Mouse (Mus musculus): ENCODE results near the gene Slc6a9. TPM values are rescaled to one million over a fixed set of nuclear protein-coding genes. Genes with fewer than 3 reads are reported as not detected.

The Slc6a9 gene
- polyA plus RNA-seq, 1 experiment from 2014 or later: 5.5 TPM

DNA sequence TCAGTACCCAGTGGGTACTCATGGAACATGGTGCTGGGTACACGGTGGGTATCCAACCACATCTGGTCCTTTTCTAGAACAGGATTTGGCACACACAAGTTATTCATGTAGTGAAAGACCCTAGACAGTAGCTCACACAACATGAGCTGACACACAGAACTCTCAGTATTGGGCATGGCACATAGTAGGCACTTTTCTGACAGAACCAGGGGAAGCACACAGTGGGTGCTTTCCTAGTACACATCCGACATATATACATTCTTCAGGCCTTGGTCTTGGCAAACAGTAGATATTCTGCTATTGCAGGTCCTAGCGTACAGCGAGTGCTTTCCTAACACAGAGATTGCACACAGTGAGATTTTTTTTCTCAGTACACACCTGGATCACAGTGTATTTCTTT is 12.0 kb downstream of the Slc6a9 start:
- no peak overlapping the region for H3K4me3 ChIP-seq (ENCODE audit: low read depth, low read length)
- no peaks in the 10 kb centered on the region for H3K27me3 ChIP-seq (replicated peaks; ENCODE audit: control insufficient read depth, insufficient read depth, low read length)
- H3K9ac ChIP-seq (ENCODE audit: low read depth, low read length): no peak overlapping the region
- no peak for ATAC-seq (ENCODE audit: low read depth)
- 93% methylated on average over 4 of the region's 4 CpGs for WGBS
- no peaks in the 10 kb centered on the region for H3K4me1 ChIP-seq (ENCODE audit: control insufficient read depth, insufficient read depth, low read length)
- no peaks in the 10 kb centered on the region for H3K36me3 ChIP-seq (ENCODE audit: control insufficient read depth, insufficient read depth, low read length)
- no peak for DNase-seq (ENCODE audit: low spot score)
- H3K4me2 ChIP-seq (ENCODE audit: low read depth, low read length): no peak overlapping the region
- H3K9me3 ChIP-seq (ENCODE audit: control insufficient read depth, low read length): no peaks in the 10 kb centered on the region
- no peak overlapping the region for H3K27ac ChIP-seq (replicated peaks; ENCODE audit: low read depth, low read length)

DNA sequence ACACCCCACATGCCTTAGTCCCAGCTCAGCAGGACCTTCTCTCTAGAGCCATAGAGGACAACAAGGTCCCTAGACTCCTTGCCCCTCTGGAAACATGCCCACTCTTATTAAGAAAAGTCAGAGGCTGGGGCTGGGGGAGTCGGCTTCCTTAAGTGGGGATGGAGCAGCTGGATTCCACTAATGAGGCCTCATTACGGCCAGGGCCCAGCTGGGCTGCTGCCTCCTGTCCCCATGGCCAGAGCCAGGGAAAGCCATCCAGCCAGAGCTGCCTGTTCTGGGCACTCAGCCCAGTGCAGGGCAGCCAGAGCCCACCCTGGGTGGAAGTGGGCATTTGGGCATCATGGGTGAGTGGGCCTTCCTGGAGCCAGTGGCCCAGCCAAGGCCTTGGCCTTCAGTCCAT is 12.7 kb downstream of the Slc6a9 start:
- DNase-seq (ENCODE audit: low spot score) (peak; percentile 40), ATAC-seq (ENCODE audit: low read depth) (no peak)
- no peaks in the 10 kb centered on the region for H3K4me1 ChIP-seq (ENCODE audit: control insufficient read depth, insufficient read depth, low read length)
- no peak overlapping the region for H3K9ac ChIP-seq (ENCODE audit: low read depth, low read length)
- H3K9me3 ChIP-seq (ENCODE audit: control insufficient read depth, low read length): no peaks in the 10 kb centered on the region
- H3K4me2 ChIP-seq (ENCODE audit: low read depth, low read length): no peak overlapping the region
- H3K27me3 ChIP-seq (replicated peaks; ENCODE audit: control insufficient read depth, insufficient read depth, low read length): no peaks in the 10 kb centered on the region
- 23% methylated on average over 1 of the region's 2 CpGs for WGBS
- H3K36me3 ChIP-seq (ENCODE audit: control insufficient read depth, insufficient read depth, low read length): no peaks in the 10 kb centered on the region
- H3K4me3 ChIP-seq (ENCODE audit: low read depth, low read length): no peak overlapping the region
- no peak overlapping the region for H3K27ac ChIP-seq (replicated peaks; ENCODE audit: low read depth, low read length)

DNA sequence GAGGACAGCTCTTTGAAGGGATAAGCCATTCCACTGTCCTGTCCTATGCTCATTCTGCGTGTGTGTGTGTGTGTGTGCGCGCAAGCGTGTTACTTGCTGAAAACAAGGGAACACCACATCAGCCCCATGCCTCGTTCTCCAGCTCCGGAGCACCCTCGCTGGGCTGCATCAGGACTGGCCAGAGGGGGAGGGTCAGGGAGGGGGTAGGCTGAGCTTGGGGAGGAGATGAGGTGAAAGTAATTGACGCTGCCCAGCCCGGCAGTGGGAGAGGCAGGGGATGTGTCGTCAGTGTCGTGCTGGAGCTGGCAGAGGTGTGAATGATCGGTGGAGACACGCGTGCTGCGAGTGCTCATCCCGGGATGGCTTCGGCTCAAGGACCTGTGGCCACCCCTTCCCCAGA is 14.8 kb downstream of the Slc6a9 start:
- Histone ChIP-seq H3K36me3 (ENCODE audit: control insufficient read depth, insufficient read depth, low read length) (no peaks in the 10 kb centered on the region), H3K4me1 (ENCODE audit: control insufficient read depth, insufficient read depth, low read length) (no peaks in the 10 kb centered on the region), H3K9ac (ENCODE audit: low read depth, low read length) (no peak overlapping the region), H3K9me3 (ENCODE audit: control insufficient read depth, low read length) (no peaks in the 10 kb centered on the region), H3K4me2 (ENCODE audit: low read depth, low read length) (no peak overlapping the region), H3K4me3 (ENCODE audit: low read depth, low read length) (no peak overlapping the region), H3K27ac (replicated peaks; ENCODE audit: low read depth, low read length) (no peak overlapping the region), H3K27me3 (replicated peaks; ENCODE audit: control insufficient read depth, insufficient read depth, low read length) (no peaks in the 10 kb centered on the region)
- ATAC-seq (ENCODE audit: low read depth) (no peak), DNase-seq (ENCODE audit: low spot score) (no peak)
- 76% methylated on average over 17 of the region's 17 CpGs for WGBS

DNA sequence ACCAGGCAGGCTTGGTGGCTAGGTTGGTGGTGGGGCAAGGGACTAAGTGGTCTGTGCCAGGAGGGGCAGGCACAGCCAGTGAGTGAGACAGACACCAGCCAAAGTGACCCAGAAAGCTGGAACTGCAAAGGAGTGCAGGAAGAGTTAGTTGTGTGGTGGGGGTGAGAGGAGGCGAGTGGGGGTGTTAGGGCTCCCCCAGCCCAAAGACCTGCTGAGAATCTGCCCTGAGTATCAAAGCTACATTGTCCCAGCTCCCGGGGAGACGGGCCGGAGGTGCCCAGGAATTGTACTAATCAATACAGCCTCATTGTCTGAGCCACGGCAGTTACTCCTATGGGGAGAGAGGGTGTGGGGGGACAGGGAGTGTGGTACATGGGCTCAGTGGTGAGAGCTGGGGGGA is 15.2 kb downstream of the Slc6a9 start:
- Histone ChIP-seq H3K9ac (ENCODE audit: low read depth, low read length) (no peak overlapping the region), H3K4me1 (ENCODE audit: control insufficient read depth, insufficient read depth, low read length) (no peaks in the 10 kb centered on the region), H3K4me2 (ENCODE audit: low read depth, low read length) (no peak overlapping the region), H3K27ac (replicated peaks; ENCODE audit: low read depth, low read length) (no peak overlapping the region), H3K4me3 (ENCODE audit: low read depth, low read length) (no peak overlapping the region), H3K9me3 (ENCODE audit: control insufficient read depth, low read length) (no peaks in the 10 kb centered on the region), H3K27me3 (replicated peaks; ENCODE audit: control insufficient read depth, insufficient read depth, low read length) (no peaks in the 10 kb centered on the region), H3K36me3 (ENCODE audit: control insufficient read depth, insufficient read depth, low read length) (no peaks in the 10 kb centered on the region)
- no peak for ATAC-seq (ENCODE audit: low read depth)
- no peak for DNase-seq (ENCODE audit: low spot score)
- WGBS: 33% methylated on average over 5 of the region's 5 CpGs

DNA sequence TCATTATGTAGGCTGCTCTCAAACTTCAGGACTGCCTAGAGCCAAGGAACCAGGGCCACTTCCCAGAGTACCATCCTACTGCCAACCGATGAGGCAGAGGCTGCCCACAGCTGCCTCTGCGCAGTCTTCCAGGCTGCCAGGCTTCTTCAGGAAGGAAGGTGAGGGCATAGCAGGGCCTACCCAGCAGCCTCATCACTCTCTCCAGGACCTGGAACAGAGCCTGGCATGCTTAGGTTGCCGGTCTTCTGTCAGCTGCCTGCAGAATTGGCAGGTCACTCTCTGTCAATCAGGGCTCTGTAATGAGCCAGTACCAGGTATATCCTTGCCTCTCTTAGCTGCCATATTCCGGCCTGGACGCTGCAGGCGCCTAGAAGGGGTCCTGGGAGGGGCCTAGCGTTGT is 15.9 kb downstream of the Slc6a9 start:
- DNase-seq (ENCODE audit: low spot score) (no peak), ATAC-seq (ENCODE audit: low read depth) (no peak)
- Histone ChIP-seq H3K27me3 (replicated peaks; ENCODE audit: control insufficient read depth, insufficient read depth, low read length) (no peaks in the 10 kb centered on the region), H3K27ac (replicated peaks; ENCODE audit: low read depth, low read length) (no peak overlapping the region), H3K4me2 (ENCODE audit: low read depth, low read length) (no peak overlapping the region), H3K9me3 (ENCODE audit: control insufficient read depth, low read length) (no peaks in the 10 kb centered on the region), H3K36me3 (ENCODE audit: control insufficient read depth, insufficient read depth, low read length) (no peaks in the 10 kb centered on the region), H3K4me3 (ENCODE audit: low read depth, low read length) (no peak overlapping the region), H3K4me1 (ENCODE audit: control insufficient read depth, insufficient read depth, low read length) (no peaks in the 10 kb centered on the region), H3K9ac (ENCODE audit: low read depth, low read length) (no peak overlapping the region)
- WGBS: 85% methylated on average over 6 of the region's 7 CpGs

DNA sequence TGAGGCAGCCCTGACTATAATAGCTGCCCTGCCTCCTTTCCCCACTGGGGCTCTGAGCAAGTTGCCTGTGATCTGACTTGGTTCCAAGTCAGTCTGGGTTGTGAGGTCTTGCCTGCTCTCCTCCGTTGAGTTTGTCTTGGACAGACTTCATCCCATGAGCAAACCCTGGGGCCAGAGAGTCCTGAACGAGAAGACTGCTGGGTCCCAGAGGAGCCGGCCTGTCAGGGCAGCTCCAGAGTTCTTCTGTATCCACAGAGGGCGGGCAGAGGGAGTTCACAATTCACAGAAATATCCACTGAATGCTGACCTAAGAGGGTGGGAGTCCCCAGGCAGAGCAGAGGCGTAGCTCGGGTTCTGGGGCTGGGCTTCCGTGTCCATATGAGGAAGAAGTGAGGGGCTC is 16.6 kb downstream of the Slc6a9 start:
- Histone ChIP-seq H3K27me3 (replicated peaks; ENCODE audit: control insufficient read depth, insufficient read depth, low read length) (no peaks in the 10 kb centered on the region), H3K36me3 (ENCODE audit: control insufficient read depth, insufficient read depth, low read length) (no peaks in the 10 kb centered on the region), H3K9me3 (ENCODE audit: control insufficient read depth, low read length) (no peaks in the 10 kb centered on the region), H3K9ac (ENCODE audit: low read depth, low read length) (no peak overlapping the region), H3K27ac (replicated peaks; ENCODE audit: low read depth, low read length) (no peak overlapping the region), H3K4me3 (ENCODE audit: low read depth, low read length) (no peak overlapping the region), H3K4me1 (ENCODE audit: control insufficient read depth, insufficient read depth, low read length) (no peaks in the 10 kb centered on the region), H3K4me2 (ENCODE audit: low read depth, low read length) (no peak overlapping the region)
- WGBS: 57% methylated on average over 7 of the region's 7 CpGs
- ATAC-seq (ENCODE audit: low read depth) (no peak), DNase-seq (ENCODE audit: low spot score) (no peak)

DNA sequence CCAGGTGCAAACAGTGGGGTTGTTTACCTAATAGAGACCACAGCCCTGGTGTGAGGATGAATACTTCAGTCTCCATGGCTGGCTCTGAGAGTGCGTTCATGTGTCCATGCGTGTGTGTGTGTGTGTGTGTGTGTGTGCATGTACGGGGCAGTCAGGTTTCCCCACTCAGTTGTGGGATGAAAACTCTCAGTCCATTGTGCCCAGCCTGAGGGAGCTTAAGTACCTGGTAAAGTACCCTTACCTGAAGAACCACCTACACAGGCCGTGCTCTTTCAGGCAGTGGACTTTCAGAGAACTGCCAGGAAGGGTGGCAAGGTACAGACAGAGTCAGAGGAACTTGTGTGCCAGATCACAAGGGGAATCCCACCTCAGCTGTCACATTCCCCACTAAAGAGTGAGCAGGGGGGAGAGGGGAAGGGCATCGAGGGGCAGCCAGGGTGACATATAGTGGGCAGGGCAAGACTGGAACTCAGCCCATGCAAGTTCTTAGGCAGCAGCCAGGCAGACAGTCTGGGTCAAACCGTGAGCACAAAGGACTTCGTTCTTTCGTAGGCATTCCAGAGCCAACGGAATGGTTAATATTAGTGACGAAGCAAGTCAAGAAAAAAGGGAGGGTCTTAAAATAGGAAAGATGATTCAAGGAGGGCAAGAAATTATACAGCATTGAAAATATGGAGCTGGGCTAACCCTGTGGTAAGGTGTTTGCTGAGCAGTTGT is 18.0 kb downstream of the Slc6a9 start:
- H3K4me2 ChIP-seq (ENCODE audit: low read depth, low read length): no peak overlapping the region
- H3K36me3 ChIP-seq (ENCODE audit: control insufficient read depth, insufficient read depth, low read length): peaks cover 9% of the 10 kb centered on the region; the same call in 1 of the 2 replicates
- H3K4me3 ChIP-seq (ENCODE audit: low read depth, low read length): no peak overlapping the region
- no peak overlapping the region for H3K27ac ChIP-seq (replicated peaks; ENCODE audit: low read depth, low read length)
- ATAC-seq (ENCODE audit: low read depth) (no peak), DNase-seq (ENCODE audit: low spot score) (no peak)
- H3K9ac ChIP-seq (ENCODE audit: low read depth, low read length): no peak overlapping the region
- no peaks in the 10 kb centered on the region for H3K4me1 ChIP-seq (ENCODE audit: control insufficient read depth, insufficient read depth, low read length)
- H3K9me3 ChIP-seq (ENCODE audit: control insufficient read depth, low read length): no peaks in the 10 kb centered on the region
- WGBS: 79% methylated on average over 10 of the region's 10 CpGs
- no peaks in the 10 kb centered on the region for H3K27me3 ChIP-seq (replicated peaks; ENCODE audit: control insufficient read depth, insufficient read depth, low read length)

DNA sequence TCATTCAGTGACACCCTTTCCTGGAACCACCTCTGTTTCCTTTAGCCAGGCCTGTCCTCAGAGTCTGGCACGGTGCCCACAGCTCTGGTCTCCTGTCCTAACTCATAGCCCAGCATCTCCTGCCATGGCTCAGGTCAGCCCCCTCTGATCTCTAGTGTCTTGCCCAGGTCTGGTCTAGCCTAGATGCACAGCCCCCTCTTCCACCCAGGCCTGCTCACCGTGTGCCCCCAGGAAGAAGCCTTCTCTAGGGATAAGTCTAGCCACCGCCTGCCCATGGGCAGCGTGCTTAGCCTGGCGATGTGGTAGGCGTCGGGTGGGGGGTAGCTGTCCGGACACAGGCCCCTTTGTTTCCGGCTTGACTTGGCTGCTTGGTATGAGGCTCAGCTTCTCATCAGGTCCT is 20.8 kb downstream of the Slc6a9 start:
- no peak for DNase-seq (ENCODE audit: low spot score)
- Histone ChIP-seq H3K4me3 (ENCODE audit: low read depth, low read length) (no peak overlapping the region), H3K4me2 (ENCODE audit: low read depth, low read length) (no peak overlapping the region), H3K9me3 (ENCODE audit: control insufficient read depth, low read length) (no peaks in the 10 kb centered on the region), H3K27me3 (replicated peaks; ENCODE audit: control insufficient read depth, insufficient read depth, low read length) (no peaks in the 10 kb centered on the region), H3K9ac (ENCODE audit: low read depth, low read length) (no peak overlapping the region), H3K36me3 (ENCODE audit: control insufficient read depth, insufficient read depth, low read length) (peaks cover 14% of the 10 kb centered on the region; the same call in 1 of the 2 replicates), H3K27ac (replicated peaks; ENCODE audit: low read depth, low read length) (no peak overlapping the region), H3K4me1 (ENCODE audit: control insufficient read depth, insufficient read depth, low read length) (no peaks in the 10 kb centered on the region)
- WGBS: 29% methylated on average over 9 of the region's 9 CpGs
- ATAC-seq (ENCODE audit: low read depth): no peak; the same call in 1 of the 2 replicates

DNA sequence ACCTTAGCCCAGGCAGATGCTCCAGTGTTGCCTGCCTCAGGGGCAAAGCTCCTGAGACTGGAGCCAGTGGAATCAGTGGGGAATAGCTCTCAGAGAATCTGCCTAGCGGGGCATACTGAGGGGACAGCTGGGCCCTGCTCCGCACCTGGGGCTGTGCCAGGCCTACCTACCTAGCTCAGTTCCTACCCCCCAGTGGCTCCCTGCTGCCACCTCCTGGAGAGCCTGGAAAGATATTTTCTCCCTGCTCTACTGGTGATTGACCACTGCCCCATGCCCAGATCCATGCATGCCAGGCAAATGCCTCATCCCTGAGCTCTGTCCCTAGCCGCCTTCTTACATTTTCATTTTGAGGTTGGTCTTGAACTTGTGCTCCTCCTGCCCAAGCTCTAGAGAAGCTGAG is 24.5 kb downstream of the Slc6a9 start:
- H3K4me2 ChIP-seq (ENCODE audit: low read depth, low read length): no peak overlapping the region
- no peaks in the 10 kb centered on the region for H3K4me1 ChIP-seq (ENCODE audit: control insufficient read depth, insufficient read depth, low read length)
- H3K9me3 ChIP-seq (ENCODE audit: control insufficient read depth, low read length): no peaks in the 10 kb centered on the region
- peaks cover 14% of the 10 kb centered on the region; the same call in 1 of the 2 replicates for H3K36me3 ChIP-seq (ENCODE audit: control insufficient read depth, insufficient read depth, low read length)
- no peak overlapping the region for H3K4me3 ChIP-seq (ENCODE audit: low read depth, low read length)
- no peak overlapping the region for H3K27ac ChIP-seq (replicated peaks; ENCODE audit: low read depth, low read length)
- DNase-seq (ENCODE audit: low spot score) (peak; percentile 54), ATAC-seq (ENCODE audit: low read depth) (0 out of 2 replicates have a peak, but pooled peaks have one; percentile 20)
- H3K27me3 ChIP-seq (replicated peaks; ENCODE audit: control insufficient read depth, insufficient read depth, low read length): no peaks in the 10 kb centered on the region
- no peak overlapping the region for H3K9ac ChIP-seq (ENCODE audit: low read depth, low read length)
- 83% methylated on average over 2 of the region's 3 CpGs for WGBS

All from embryonic facial prominence, embryonic 14.5 days (tissue).